Mouse (Mus musculus): ENCODE data around the gene 3110040M04Rik. TPM values are rescaled to one million over a fixed set of nuclear protein-coding genes. Genes with fewer than 3 reads are reported as not detected.
"Not testable (repeated sequence)": the region's sequence is repeated elsewhere in the genome, so short reads cannot be mapped to it uniquely, and the experiment has no call there.

Gene 3110040M04Rik
- polyA plus RNA-seq, 1 experiment from 2014 or later, result not detected

DNA sequence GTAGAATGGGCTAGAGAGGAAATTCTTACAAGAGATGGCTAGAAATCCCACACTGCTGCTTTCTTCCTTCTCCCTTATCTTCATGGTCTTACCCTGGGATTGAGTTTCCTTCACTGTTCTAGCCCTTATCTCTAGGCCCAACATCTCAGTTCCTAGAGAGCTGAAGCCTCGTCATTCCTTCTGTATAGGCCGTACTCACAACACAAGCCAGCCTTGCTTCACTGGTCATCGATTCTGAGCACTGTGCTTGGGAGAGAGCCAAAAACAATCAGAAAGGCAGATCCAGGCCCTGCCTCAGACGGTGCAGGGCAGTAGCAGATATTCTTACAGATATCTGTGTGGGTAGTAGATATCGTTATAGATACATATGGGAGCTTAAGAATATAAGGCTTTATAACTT is 4.6 kb downstream of the 3110040M04Rik start:
- not testable (repeated sequence) for H3K4me2 ChIP-seq (ENCODE audit: low read length); H3K9ac ChIP-seq (replicated peaks; ENCODE audit: low read length); H3K27me3 ChIP-seq (ENCODE audit: control insufficient read depth, insufficient read depth, low read length); H3K36me3 ChIP-seq (ENCODE audit: control insufficient read depth, insufficient read depth, low read length); H3K27ac ChIP-seq (replicated peaks; ENCODE audit: low read depth, low read length); H3K4me1 ChIP-seq (ENCODE audit: control insufficient read depth, insufficient read depth, low read length); H3K9me3 ChIP-seq (ENCODE audit: control insufficient read depth, low read length); H3K4me3 ChIP-seq (replicated peaks; ENCODE audit: low read depth, low read length); DNase-seq
- WGBS, result 86% methylated on average over 3 of the region's 5 CpGs
- ATAC-seq (ENCODE audit: low FRiP score, low TSS enrichment), result peak; percentile 40; the same call in 1 of the 2 replicates

DNA sequence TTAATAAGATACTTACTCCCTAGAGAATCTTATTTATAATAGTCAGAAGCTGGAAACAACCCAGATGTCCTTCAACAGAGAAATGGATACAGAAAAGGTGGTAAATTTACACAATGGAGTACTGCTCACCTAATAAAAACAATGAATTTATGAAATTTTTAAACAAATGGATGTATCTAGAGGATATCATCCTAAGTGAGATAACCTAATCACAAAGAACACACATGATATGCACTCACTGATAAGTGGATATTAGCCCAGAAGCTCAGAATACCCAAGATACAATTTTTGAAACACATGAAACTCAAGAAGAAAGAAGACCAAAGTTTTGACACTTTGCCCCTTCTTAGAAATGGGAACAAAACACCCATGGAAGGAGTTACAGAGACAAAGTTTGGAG is 5.0 kb downstream of the 3110040M04Rik start:
- H3K4me2 ChIP-seq (ENCODE audit: low read length); ATAC-seq (ENCODE audit: low FRiP score, low TSS enrichment); H3K9me3 ChIP-seq (ENCODE audit: control insufficient read depth, low read length); H3K9ac ChIP-seq (replicated peaks; ENCODE audit: low read length); H3K36me3 ChIP-seq (ENCODE audit: control insufficient read depth, insufficient read depth, low read length); H3K27ac ChIP-seq (replicated peaks; ENCODE audit: low read depth, low read length); H3K4me1 ChIP-seq (ENCODE audit: control insufficient read depth, insufficient read depth, low read length); H3K4me3 ChIP-seq (replicated peaks; ENCODE audit: low read depth, low read length); DNase-seq; H3K27me3 ChIP-seq (ENCODE audit: control insufficient read depth, insufficient read depth, low read length): not testable (repeated sequence)

DNA sequence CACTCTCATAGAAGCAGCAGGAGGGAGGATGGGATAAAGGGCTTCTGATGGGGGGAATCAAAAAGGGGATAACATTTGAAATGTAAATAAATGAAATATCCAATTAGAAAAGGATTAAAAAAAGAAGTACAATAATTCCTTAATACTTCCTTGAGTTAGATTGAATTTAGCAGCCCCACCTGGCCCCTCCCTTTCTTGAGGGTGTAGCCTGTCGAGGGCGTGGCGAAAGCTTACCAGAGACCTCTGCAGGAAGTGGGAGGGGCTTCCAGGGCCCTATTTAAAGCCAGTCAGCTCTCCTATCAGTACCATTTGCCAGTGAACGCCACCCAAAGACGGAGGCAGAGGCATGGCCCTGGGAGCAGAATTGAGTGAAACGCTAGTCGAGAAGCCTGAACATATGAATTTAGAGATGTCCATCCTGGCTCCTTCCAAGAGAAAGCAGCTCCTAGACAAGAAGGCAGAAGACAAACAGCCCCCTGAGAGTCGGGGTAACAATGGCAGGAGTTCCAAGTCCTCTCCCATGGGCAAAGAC is 6.0 kb downstream of the 3110040M04Rik start, which contains the start of gene Gm47996:
Gene Gm47996, plus strand, starts transcription at position 308 of the 532 bp plus-strand sequence.
- not testable (repeated sequence) for H3K9ac ChIP-seq (replicated peaks; ENCODE audit: low read length); H3K4me2 ChIP-seq (ENCODE audit: low read length); H3K36me3 ChIP-seq (ENCODE audit: control insufficient read depth, insufficient read depth, low read length); DNase-seq; H3K9me3 ChIP-seq (ENCODE audit: control insufficient read depth, low read length); H3K4me3 ChIP-seq (replicated peaks; ENCODE audit: low read depth, low read length); ATAC-seq (ENCODE audit: low FRiP score, low TSS enrichment); H3K4me1 ChIP-seq (ENCODE audit: control insufficient read depth, insufficient read depth, low read length); H3K27me3 ChIP-seq (ENCODE audit: control insufficient read depth, insufficient read depth, low read length); H3K27ac ChIP-seq (replicated peaks; ENCODE audit: low read depth, low read length)
- 93% methylated on average over 4 of the region's 8 CpGs for WGBS

DNA sequence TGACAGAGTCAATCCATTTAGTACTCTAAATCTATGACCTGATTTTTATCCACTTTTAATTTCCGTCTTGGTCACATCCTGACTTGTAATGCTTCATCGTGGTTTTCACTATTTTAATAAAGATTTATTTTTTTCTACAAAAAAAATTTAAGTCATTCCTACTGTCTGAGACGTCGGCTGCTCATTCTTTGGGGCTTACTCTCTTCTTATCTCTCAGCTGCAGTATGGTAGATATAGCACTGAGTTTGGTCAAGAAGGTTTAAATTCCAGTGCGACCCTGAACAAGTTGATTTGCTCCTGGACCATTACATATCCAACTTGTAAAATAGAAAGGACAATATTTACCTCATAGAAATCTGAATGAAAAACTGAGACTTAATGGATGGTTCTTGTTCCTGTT is 7.7 kb downstream of the 3110040M04Rik start:
- H3K9ac ChIP-seq (replicated peaks; ENCODE audit: low read length); ATAC-seq (ENCODE audit: low FRiP score, low TSS enrichment); H3K4me1 ChIP-seq (ENCODE audit: control insufficient read depth, insufficient read depth, low read length); H3K9me3 ChIP-seq (ENCODE audit: control insufficient read depth, low read length); H3K36me3 ChIP-seq (ENCODE audit: control insufficient read depth, insufficient read depth, low read length); H3K4me2 ChIP-seq (ENCODE audit: low read length); DNase-seq; H3K4me3 ChIP-seq (replicated peaks; ENCODE audit: low read depth, low read length); H3K27ac ChIP-seq (replicated peaks; ENCODE audit: low read depth, low read length); H3K27me3 ChIP-seq (ENCODE audit: control insufficient read depth, insufficient read depth, low read length): not testable (repeated sequence)
- WGBS, result 89% methylated on average over 5 of the region's 5 CpGs

DNA sequence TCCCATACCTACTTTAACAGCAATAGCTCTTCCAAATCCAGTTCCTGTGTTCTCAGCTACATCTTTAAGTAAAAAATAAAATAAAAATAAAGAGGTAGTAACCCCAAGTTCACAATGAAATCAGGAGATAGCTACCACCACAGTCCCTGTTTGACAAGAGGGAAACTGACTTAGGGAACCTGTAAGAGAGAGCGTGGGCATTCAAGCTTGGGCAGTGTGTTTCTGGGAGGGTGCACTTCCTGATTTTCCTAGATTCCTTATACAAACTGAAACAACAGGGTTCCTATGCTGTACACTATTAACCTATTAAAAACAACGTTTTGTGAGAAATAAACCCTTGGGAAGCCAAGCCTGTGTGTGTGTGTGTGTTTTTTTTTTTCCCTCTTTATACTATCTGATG is 10.9 kb downstream of the 3110040M04Rik start:
- 81% methylated on average over 2 of the region's 2 CpGs for WGBS
- no peak for DNase-seq

DNA sequence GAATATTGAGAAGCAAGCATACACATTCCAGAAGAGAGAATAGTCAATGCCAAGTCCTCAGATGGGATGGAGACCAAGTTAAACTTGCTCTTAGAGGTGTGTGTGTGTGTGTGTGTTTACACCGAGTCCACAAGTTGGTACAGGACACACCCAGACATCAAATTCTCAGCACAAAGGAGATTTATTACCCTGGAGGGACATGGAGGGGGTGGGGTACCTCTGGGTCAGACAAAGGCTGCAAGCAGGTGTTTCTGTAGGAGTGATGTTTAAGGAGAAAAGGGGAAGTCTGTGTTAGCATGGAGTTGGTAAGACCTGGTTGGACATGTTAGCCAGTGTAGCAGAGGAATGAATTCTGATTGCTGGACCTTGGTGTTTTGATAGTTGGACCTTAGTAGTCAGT is 12.1 kb downstream of the 3110040M04Rik start:
- H3K9ac ChIP-seq (replicated peaks; ENCODE audit: low read length), result no peak overlapping the region
- ATAC-seq (ENCODE audit: low FRiP score, low TSS enrichment) (no peak), DNase-seq (no peak)
- H3K27me3 ChIP-seq (ENCODE audit: control insufficient read depth, insufficient read depth, low read length), result no peaks in the 10 kb centered on the region
- no peak overlapping the region for H3K4me2 ChIP-seq (ENCODE audit: low read length)
- no peaks in the 10 kb centered on the region for H3K9me3 ChIP-seq (ENCODE audit: control insufficient read depth, low read length)
- H3K4me1 ChIP-seq (ENCODE audit: control insufficient read depth, insufficient read depth, low read length), result no peaks in the 10 kb centered on the region
- 79% methylated on average over 1 of the region's 1 CpGs for WGBS
- H3K36me3 ChIP-seq (ENCODE audit: control insufficient read depth, insufficient read depth, low read length), result no peaks in the 10 kb centered on the region
- H3K27ac ChIP-seq (replicated peaks; ENCODE audit: low read depth, low read length), result no peak overlapping the region
- H3K4me3 ChIP-seq (replicated peaks; ENCODE audit: low read depth, low read length), result no peak overlapping the region

More for the DNA sequence above, 10.9 kb downstream of the 3110040M04Rik start:
- no peak overlapping the region for H3K4me3 ChIP-seq (replicated peaks; ENCODE audit: low read depth, low read length)
- H3K9ac ChIP-seq (replicated peaks; ENCODE audit: low read length), result no peak overlapping the region
- ATAC-seq (ENCODE audit: low FRiP score, low TSS enrichment), result no peak
- no peak overlapping the region for H3K27ac ChIP-seq (replicated peaks; ENCODE audit: low read depth, low read length)
- H3K9me3 ChIP-seq (ENCODE audit: control insufficient read depth, low read length), result no peaks in the 10 kb centered on the region
- H3K4me2 ChIP-seq (ENCODE audit: low read length), result no peak overlapping the region
- H3K36me3 ChIP-seq (ENCODE audit: control insufficient read depth, insufficient read depth, low read length), result no peaks in the 10 kb centered on the region
- no peaks in the 10 kb centered on the region for H3K27me3 ChIP-seq (ENCODE audit: control insufficient read depth, insufficient read depth, low read length)
- no peaks in the 10 kb centered on the region for H3K4me1 ChIP-seq (ENCODE audit: control insufficient read depth, insufficient read depth, low read length)

DNA sequence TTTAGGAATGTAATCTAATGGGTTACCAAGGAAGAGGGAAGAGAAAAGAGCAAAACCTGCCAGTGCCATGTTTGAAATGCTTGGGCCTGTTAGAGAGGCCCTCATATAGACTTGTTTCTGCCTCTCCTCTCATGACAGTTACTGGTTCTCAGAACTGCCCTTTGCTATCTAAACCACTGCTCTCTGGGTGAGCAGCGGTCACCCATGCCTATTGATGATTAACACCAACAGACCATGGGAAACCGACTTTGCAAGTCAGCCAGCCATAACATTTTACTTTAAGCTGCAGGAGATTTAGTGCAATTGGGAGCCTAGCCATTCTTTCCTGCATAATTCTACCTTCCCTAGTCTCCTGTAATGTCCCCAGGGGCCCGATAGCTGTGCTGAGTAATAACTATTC is 12.5 kb downstream of the 3110040M04Rik start:
- Histone ChIP-seq H3K9me3 (ENCODE audit: control insufficient read depth, low read length) (no peaks in the 10 kb centered on the region), H3K4me2 (ENCODE audit: low read length) (no peak overlapping the region), H3K4me1 (ENCODE audit: control insufficient read depth, insufficient read depth, low read length) (no peaks in the 10 kb centered on the region), H3K27ac (replicated peaks; ENCODE audit: low read depth, low read length) (no peak overlapping the region), H3K4me3 (replicated peaks; ENCODE audit: low read depth, low read length) (no peak overlapping the region), H3K27me3 (ENCODE audit: control insufficient read depth, insufficient read depth, low read length) (no peaks in the 10 kb centered on the region), H3K36me3 (ENCODE audit: control insufficient read depth, insufficient read depth, low read length) (no peaks in the 10 kb centered on the region), H3K9ac (replicated peaks; ENCODE audit: low read length) (no peak overlapping the region)
- WGBS, result 35% methylated on average over 3 of the region's 3 CpGs
- DNase-seq (no peak), ATAC-seq (ENCODE audit: low FRiP score, low TSS enrichment) (no peak)

DNA sequence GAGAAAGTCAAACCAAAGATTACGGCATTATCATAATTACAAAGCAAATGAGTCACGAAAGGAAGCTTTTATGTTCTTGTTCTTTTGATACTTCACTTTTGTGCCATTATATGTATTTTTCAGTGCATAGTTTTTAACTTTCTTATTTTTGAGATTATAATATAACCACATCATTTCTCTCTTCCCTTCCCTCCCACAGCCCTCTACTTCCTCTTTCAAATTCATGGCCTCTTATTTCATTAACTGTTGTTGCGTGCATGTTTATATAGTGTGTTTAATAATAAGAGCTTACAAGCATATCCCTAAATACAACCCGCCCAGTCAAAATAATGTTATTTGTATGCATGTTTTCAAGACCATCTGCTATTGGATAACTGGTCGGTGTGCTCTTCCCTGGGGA is 15.1 kb downstream of the 3110040M04Rik start:
- no peak for DNase-seq
- H3K9me3 ChIP-seq (ENCODE audit: control insufficient read depth, low read length), result no peaks in the 10 kb centered on the region
- no peak overlapping the region for H3K27ac ChIP-seq (replicated peaks; ENCODE audit: low read depth, low read length)
- no peak overlapping the region for H3K9ac ChIP-seq (replicated peaks; ENCODE audit: low read length)
- H3K4me3 ChIP-seq (replicated peaks; ENCODE audit: low read depth, low read length), result no peak overlapping the region
- no peaks in the 10 kb centered on the region for H3K36me3 ChIP-seq (ENCODE audit: control insufficient read depth, insufficient read depth, low read length)
- H3K27me3 ChIP-seq (ENCODE audit: control insufficient read depth, insufficient read depth, low read length), result no peaks in the 10 kb centered on the region
- ATAC-seq (ENCODE audit: low FRiP score, low TSS enrichment), result no peak
- H3K4me2 ChIP-seq (ENCODE audit: low read length), result no peak overlapping the region
- WGBS, result 89% methylated on average over 5 of the region's 5 CpGs
- H3K4me1 ChIP-seq (ENCODE audit: control insufficient read depth, insufficient read depth, low read length), result no peaks in the 10 kb centered on the region

DNA sequence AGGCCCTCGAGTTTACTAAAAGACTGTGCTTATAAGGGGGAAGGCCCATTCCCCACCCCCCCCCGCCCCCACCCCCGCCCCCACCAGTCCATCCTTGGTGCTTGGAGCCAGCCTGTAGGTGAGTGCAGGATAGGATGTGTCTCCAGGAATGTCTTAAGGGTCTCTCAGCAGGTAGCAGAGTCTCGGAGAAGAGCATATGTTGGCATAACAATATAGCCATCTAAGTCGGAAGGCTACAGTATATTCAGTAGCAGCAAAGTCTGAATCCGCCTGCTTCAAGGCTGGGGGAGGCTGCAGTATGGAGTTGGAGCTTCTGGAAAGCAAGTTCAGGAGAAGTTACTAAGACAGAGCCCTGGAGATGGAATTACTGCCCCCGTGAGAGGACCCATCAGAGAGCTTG is 16.2 kb downstream of the 3110040M04Rik start:
- DNase-seq, result no peak
- Histone ChIP-seq H3K4me1 (ENCODE audit: control insufficient read depth, insufficient read depth, low read length) (no peaks in the 10 kb centered on the region), H3K4me2 (ENCODE audit: low read length) (no peak overlapping the region), H3K36me3 (ENCODE audit: control insufficient read depth, insufficient read depth, low read length) (no peaks in the 10 kb centered on the region), H3K4me3 (replicated peaks; ENCODE audit: low read depth, low read length) (no peak overlapping the region), H3K9ac (replicated peaks; ENCODE audit: low read length) (no peak overlapping the region), H3K9me3 (ENCODE audit: control insufficient read depth, low read length) (no peaks in the 10 kb centered on the region), H3K27ac (replicated peaks; ENCODE audit: low read depth, low read length) (no peak overlapping the region), H3K27me3 (ENCODE audit: control insufficient read depth, insufficient read depth, low read length) (no peaks in the 10 kb centered on the region)
- no peak for ATAC-seq (ENCODE audit: low FRiP score, low TSS enrichment)
- 65% methylated on average over 7 of the region's 7 CpGs for WGBS
